Mouse (Mus musculus): ENCODE results near the gene Ahcyl1. TPM values are rescaled to one million over a fixed set of nuclear protein-coding genes. Genes with fewer than 3 reads are reported as not detected.

Gene Ahcyl1
- polyA plus RNA-seq, 1 experiment from 2014 or later: 94.5 TPM

GRCm38 (mm10) chr3:107701767-107702394, 5.5 kb upstream of the Ahcyl1 start:
- H3K9me3 ChIP-seq (replicated peaks): no peaks in the 10 kb centered on the region
- H3K9ac ChIP-seq: no peak overlapping the region
- 89% methylated on average over 1 of the region's 1 CpGs for WGBS
- no peak for ATAC-seq (replicated peaks; ENCODE audit: low FRiP score)
- H3K4me2 ChIP-seq: no peak overlapping the region
- no peaks in the 10 kb centered on the region for H3K27me3 ChIP-seq
- no peaks in the 10 kb centered on the region for H3K36me3 ChIP-seq
- peaks cover 1% of the 10 kb centered on the region for H3K4me1 ChIP-seq
- no peak overlapping the region for H3K4me3 ChIP-seq (replicated peaks)
- no peak overlapping the region for H3K27ac ChIP-seq

DNA sequence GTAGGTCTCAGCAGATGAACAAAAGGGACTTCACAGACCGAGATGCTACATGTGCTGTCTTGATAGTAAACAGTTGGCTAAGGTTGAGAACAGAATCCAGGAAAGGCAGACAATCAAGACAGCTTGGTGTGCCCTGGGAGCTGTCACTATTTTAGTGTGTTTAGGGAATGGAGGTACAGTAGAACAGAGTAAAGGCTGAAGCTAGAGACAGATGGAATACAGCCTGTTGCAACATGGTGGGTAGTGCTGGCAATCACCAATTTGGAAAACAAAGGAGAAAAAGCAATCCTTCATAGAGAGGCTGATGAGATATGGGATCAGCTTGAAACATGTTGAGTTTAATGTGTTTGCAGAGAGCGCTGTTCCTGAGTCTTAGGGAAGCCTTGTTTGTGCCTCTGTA, 4.3 kb upstream of the Ahcyl1 start:
- no peak for ATAC-seq (replicated peaks; ENCODE audit: low FRiP score)
- no peak overlapping the region for H3K9ac ChIP-seq
- H3K9me3 ChIP-seq (replicated peaks): no peaks in the 10 kb centered on the region
- no peaks in the 10 kb centered on the region for H3K27me3 ChIP-seq
- H3K36me3 ChIP-seq: no peaks in the 10 kb centered on the region
- peaks cover 4% of the 10 kb centered on the region for H3K4me1 ChIP-seq
- H3K4me3 ChIP-seq (replicated peaks): no peak overlapping the region
- H3K27ac ChIP-seq: no peak overlapping the region
- 87% methylated on average over 2 of the region's 2 CpGs for WGBS
- no peak overlapping the region for H3K4me2 ChIP-seq

GRCm38 (mm10) chr3:107696910-107697309, 550 bp upstream of the Ahcyl1 start:
- peaks cover 26% of the 10 kb centered on the region for H3K4me1 ChIP-seq
- H3K9ac ChIP-seq: no peak overlapping the region
- H3K4me3 ChIP-seq (replicated peaks): peak overlapping the region; percentile 66
- no peaks in the 10 kb centered on the region for H3K27me3 ChIP-seq
- no peaks in the 10 kb centered on the region for H3K9me3 ChIP-seq (replicated peaks)
- H3K36me3 ChIP-seq: no peaks in the 10 kb centered on the region
- WGBS: 40% methylated on average over 3 of the region's 3 CpGs
- ATAC-seq (replicated peaks; ENCODE audit: low FRiP score): peak; percentile 17
- H3K4me2 ChIP-seq: peak overlapping the region; percentile 47
- no peak overlapping the region for H3K27ac ChIP-seq

DNA sequence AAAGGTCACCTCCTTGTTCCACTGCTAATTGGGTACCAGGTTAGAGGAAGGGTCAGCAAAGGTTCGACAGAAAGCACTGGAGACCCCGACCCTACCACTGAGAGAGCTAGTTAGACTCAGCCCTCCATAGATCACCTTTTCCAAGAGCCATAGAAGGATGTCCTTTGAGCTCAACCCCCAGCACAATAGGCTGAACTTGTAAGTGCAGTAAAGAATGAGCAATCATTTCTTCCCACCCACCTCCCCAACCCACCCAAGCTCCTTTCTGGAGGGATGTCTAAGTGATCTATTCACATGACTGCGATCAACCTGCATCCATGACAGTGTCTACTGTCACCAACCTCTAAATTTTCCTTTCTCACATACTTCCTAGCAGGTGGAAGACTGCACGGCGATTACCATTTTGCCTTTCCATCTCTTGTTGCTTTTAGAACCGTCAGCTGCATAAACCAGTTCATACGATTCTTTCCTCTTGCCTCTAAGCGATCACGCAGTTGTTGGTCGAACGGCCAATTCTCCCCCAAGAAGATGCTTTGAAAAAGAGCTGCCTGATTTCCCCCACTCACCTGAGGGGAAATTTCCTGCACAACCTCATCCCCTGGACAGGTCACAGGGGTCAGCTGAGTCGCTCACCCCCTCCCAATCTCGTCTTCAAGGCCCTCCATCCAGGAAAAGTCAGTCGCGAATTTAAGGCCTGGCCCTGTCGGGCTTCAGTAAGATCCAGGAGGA, 977 bp downstream of the Ahcyl1 start:
- H3K9ac ChIP-seq: peak overlapping the region; percentile 83
- ATAC-seq (replicated peaks; ENCODE audit: low FRiP score): no peak
- H3K4me1 ChIP-seq: peaks cover 35% of the 10 kb centered on the region
- peak overlapping the region; percentile 66 for H3K4me3 ChIP-seq (replicated peaks)
- H3K27ac ChIP-seq: peak overlapping the region; percentile 94
- H3K36me3 ChIP-seq: no peaks in the 10 kb centered on the region
- WGBS: 2% methylated on average over 16 of the region's 16 CpGs
- no peaks in the 10 kb centered on the region for H3K9me3 ChIP-seq (replicated peaks)
- no peaks in the 10 kb centered on the region for H3K27me3 ChIP-seq
- H3K4me2 ChIP-seq: peak overlapping the region; percentile 67

GRCm38 (mm10) chr3:107694256-107694900, 2.0 kb downstream of the Ahcyl1 start:
- no peak for ATAC-seq (replicated peaks; ENCODE audit: low FRiP score)
- Histone ChIP-seq H3K4me1 (peaks cover 43% of the 10 kb centered on the region), H3K4me3 (replicated peaks) (peak overlapping the region; percentile 66), H3K9me3 (replicated peaks) (no peaks in the 10 kb centered on the region), H3K27ac (no peak overlapping the region), H3K4me2 (peak overlapping the region; percentile 67), H3K9ac (peak overlapping the region; percentile 83), H3K36me3 (no peaks in the 10 kb centered on the region), H3K27me3 (no peaks in the 10 kb centered on the region)
- 48% methylated on average over 2 of the region's 2 CpGs for WGBS

- peaks cover 58% of the 10 kb centered on the region for H3K4me1 ChIP-seq
- WGBS: 80% methylated on average over 2 of the region's 2 CpGs
- H3K36me3 ChIP-seq: no peaks in the 10 kb centered on the region
- H3K9ac ChIP-seq: no peak overlapping the region
- H3K4me2 ChIP-seq: no peak overlapping the region
- ATAC-seq (replicated peaks; ENCODE audit: low FRiP score): no peak
- H3K27ac ChIP-seq: no peak overlapping the region
- no peaks in the 10 kb centered on the region for H3K27me3 ChIP-seq
- no peak overlapping the region for H3K4me3 ChIP-seq (replicated peaks)
- no peaks in the 10 kb centered on the region for H3K9me3 ChIP-seq (replicated peaks)
These were observed 6.0 kb downstream of the Ahcyl1 start for GRCm38 (mm10) chr3:107690366-107690765.

DNA sequence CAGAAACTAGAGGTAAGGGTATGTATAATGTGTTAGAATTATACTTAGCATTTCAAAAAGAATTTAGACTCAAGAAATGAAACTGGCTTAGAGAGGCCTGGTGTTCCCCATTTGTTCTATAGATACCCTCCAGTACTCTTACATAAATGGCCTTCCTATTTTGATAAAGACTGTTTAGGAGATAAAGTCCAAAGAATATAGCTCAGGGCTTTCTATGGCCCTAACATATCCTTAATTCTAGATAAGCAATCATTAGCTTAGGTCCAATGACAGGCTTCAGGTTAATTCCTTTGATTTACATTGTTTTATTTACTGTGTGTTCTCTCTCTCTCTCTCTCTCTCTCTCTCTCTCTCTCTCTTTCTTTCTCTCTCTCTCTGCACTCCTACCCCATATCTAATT, 7.1 kb downstream of the Ahcyl1 start:
- no peak overlapping the region for H3K9ac ChIP-seq
- H3K27ac ChIP-seq: no peak overlapping the region
- H3K36me3 ChIP-seq: no peaks in the 10 kb centered on the region
- H3K4me2 ChIP-seq: no peak overlapping the region
- no peaks in the 10 kb centered on the region for H3K27me3 ChIP-seq
- no peak for ATAC-seq (replicated peaks; ENCODE audit: low FRiP score)
- H3K9me3 ChIP-seq (replicated peaks): no peaks in the 10 kb centered on the region
- peaks cover 47% of the 10 kb centered on the region for H3K4me1 ChIP-seq
- H3K4me3 ChIP-seq (replicated peaks): no peak overlapping the region

DNA sequence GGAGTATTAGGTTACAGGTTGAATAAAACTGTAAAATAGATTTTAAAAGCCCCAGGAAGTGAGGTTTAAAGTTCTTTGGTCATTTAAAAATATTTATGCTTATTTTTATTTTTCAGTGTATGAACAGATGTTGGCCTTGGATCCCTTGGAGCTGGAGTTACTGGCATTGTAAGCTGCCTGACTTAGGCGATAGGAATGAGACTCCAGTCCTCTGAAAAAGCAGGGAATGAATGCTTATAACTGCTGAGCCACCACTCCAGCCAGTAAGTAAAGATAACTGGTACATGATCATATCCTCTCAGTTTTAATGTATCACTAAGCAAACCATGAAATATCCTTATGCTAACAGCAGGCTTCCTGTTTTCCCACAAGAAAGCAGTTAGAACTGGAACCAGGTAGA, 8.1 kb downstream of the Ahcyl1 start:
- Histone ChIP-seq H3K4me3 (replicated peaks) (no peak overlapping the region), H3K36me3 (no peaks in the 10 kb centered on the region), H3K9me3 (replicated peaks) (no peaks in the 10 kb centered on the region), H3K27me3 (no peaks in the 10 kb centered on the region), H3K9ac (no peak overlapping the region), H3K4me1 (peaks cover 43% of the 10 kb centered on the region), H3K27ac (no peak overlapping the region), H3K4me2 (no peak overlapping the region)
- ATAC-seq (replicated peaks; ENCODE audit: low FRiP score): no peak
- WGBS: 81% methylated on average over 1 of the region's 1 CpGs

DNA sequence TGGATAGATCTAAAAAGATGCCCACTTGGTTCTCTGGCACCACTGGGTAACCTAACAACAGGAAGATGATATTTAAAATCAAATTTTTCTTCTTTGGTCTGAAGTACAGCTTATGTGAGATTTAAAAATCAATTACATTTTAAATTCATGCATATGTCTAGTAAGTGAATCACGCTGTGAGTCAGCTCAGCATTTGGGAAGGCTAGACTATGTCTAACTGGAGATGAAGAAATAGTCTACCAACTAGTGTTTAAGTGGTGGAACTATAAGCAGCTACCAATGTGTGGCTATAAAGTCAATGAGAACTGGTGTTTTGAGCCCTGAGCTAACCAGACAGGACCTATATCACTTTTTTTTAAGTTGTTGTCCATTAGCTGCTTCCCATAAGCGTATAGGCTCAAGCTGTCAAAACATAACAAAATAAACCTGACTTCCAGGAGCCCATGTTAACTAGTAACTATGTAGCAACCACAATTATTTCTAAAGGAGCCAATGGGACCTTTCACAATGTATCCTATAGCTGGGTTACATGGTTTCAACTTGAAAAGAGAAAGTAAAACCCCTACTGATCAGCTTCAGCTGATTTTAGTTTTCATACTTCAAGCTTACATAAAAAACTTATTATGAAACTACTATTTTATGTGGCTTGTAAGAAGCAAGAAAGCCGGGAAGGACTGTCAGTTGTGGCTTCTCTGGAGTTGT, 9.9 kb downstream of the Ahcyl1 start:
- H3K36me3 ChIP-seq: no peaks in the 10 kb centered on the region
- 84% methylated on average over 3 of the region's 3 CpGs for WGBS
- H3K27me3 ChIP-seq: no peaks in the 10 kb centered on the region
- ATAC-seq (replicated peaks; ENCODE audit: low FRiP score): no peak
- no peak overlapping the region for H3K27ac ChIP-seq
- no peak overlapping the region for H3K9ac ChIP-seq
- peaks cover 42% of the 10 kb centered on the region for H3K4me1 ChIP-seq
- no peak overlapping the region for H3K4me3 ChIP-seq (replicated peaks)
- H3K9me3 ChIP-seq (replicated peaks): no peaks in the 10 kb centered on the region
- H3K4me2 ChIP-seq: no peak overlapping the region

- H3K4me3 ChIP-seq (replicated peaks): no peak overlapping the region
- no peak overlapping the region for H3K9ac ChIP-seq
- 0 out of 2 replicates have a peak overlapping the region, but pooled peaks have one; percentile 38 for H3K27ac ChIP-seq
- WGBS: 73% methylated on average over 2 of the region's 2 CpGs
- peaks cover 44% of the 10 kb centered on the region for H3K4me1 ChIP-seq
- no peaks in the 10 kb centered on the region for H3K27me3 ChIP-seq
- H3K36me3 ChIP-seq: no peaks in the 10 kb centered on the region
- no peak for ATAC-seq (replicated peaks; ENCODE audit: low FRiP score)
- no peaks in the 10 kb centered on the region for H3K9me3 ChIP-seq (replicated peaks)
- H3K4me2 ChIP-seq: no peak overlapping the region
These were observed 10.7 kb downstream of the Ahcyl1 start for GRCm38 (mm10) chr3:107685652-107686051.

- Histone ChIP-seq H3K4me1 (peaks cover 35% of the 10 kb centered on the region), H3K4me3 (replicated peaks) (no peak overlapping the region), H3K36me3 (no peaks in the 10 kb centered on the region), H3K9me3 (replicated peaks) (no peaks in the 10 kb centered on the region), H3K27me3 (no peaks in the 10 kb centered on the region), H3K9ac (no peak overlapping the region), H3K27ac (no peak overlapping the region), H3K4me2 (no peak overlapping the region)
- no peak for ATAC-seq (replicated peaks; ENCODE audit: low FRiP score)
- WGBS: 88% methylated on average over 1 of the region's 1 CpGs
These were observed 12.8 kb downstream of the Ahcyl1 start for GRCm38 (mm10) chr3:107683587-107683986.

Data from kidney, embryonic 15.5 days (tissue).